Mouse (Mus musculus): Measurements from ENCODE around the gene Krt79.

- TF ChIP-seq CTCF (IDR thresholded peaks at IDR 0.05; ENCODE audit: low read depth) (peak; percentile 97), EP300 (IDR thresholded peaks at IDR 0.05; ENCODE audit: low read depth) (no peak)
Observed at GRCm38 (mm10) chr15:101973414-101974077, 33.4 kb upstream of the Krt79 start.
